Mouse (Mus musculus) G1E (cell line): ENCODE data around the gene R3hdm4.

ENCODE experiments used
- CTCF ChIP-seq: IDR thresholded peaks from 2 replicates; pipeline ENCODE4 v1.5.1; 2012; ENCODE audit warnings: low read depth, low read length, inconsistent platforms, mixed read lengths
- GATA1 ChIP-seq: IDR thresholded peaks from 2 replicates; pipeline ENCODE4 v1.6.1; 2012; ENCODE audit warnings: borderline replicate concordance, low read length, inconsistent platforms, mixed read lengths
- POLR2AphosphoS5 ChIP-seq: IDR thresholded peaks from 2 replicates; pipeline ENCODE4 v1.6.1; 2012; ENCODE audit warnings: low read depth, low read length, inconsistent platforms; ENCODE audit not compliant: insufficient replicate concordance
- TAL1 ChIP-seq: conservative IDR thresholded peaks from 2 replicates; pipeline ENCODE4 v1.6.1; 2012; ENCODE audit warnings: low read depth, low read length, inconsistent platforms, mixed read lengths

GRCm38 (mm10) chr10:79880721-79881120, 40.3 kb downstream of the R3hdm4 start:
- TF ChIP-seq CTCF (no peak), GATA1 (no peak), TAL1 (no peak), POLR2AphosphoS5 (no peak)
